Mouse (Mus musculus): ENCODE results near the gene Etv2. TPM values are rescaled to one million over a fixed set of nuclear protein-coding genes. Genes with fewer than 3 reads are reported as not detected.

The Etv2 gene
- total and polyA plus RNA-seq, 3 experiments: not detected

DNA sequence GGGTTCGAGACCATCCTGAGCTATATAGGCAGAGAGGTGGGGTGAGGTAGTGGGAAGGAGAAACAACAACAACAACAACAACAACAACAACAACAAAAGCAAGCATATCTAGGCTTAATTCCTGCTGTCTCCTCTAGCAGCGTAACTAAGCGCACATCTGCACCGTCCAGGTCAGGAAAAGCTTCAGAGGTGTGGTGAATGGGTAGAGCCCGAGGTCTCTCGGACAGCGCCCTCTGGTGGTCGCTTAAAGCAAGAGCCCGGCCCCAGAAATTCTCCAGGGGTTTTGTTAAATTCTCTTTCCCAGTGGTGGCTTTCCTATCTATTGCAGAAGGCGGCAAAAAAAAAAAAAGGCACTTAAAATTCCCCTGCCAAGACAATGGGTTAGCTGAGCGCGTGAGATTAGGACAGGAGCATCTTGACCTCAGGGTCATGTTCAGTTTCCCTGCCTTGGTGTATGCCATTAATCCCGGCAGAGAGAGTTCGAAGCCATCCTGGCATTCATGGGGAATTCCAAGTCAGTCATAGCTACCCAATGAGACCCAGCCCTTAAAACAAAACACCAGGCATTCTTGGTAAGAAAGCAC lies 22.0 kb downstream of the Etv2 start:
- peak; percentile 62 for DNase-seq

GRCm38 (mm10) chr7:30612654-30613402 lies 22.8 kb downstream of the Etv2 start, which contains the start of gene Upk1a:
Upk1a (minus strand) TSS chr7:30612847.
- no peak for DNase-seq

DNA sequence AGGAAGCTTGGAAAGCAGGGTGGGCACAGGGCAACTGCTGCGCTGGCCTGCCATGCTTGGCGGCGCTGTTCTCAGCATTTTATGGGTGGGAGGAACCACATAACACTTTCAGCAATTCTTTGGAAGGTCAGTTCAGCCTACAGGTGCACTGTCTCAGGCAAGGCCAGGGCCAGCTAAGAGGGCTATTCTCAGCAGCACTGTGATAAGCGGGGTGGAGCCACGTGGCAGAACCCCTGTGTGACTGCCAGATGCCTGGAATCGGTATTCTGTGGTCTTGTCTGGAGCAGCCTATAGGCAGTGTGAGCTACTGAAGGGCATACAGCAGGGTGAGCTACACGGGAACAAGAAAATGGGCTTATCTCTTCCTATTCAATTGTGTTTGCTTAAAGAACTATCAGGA lies 25.6 kb downstream of the Etv2 start:
- DNase-seq: no peak

DNA sequence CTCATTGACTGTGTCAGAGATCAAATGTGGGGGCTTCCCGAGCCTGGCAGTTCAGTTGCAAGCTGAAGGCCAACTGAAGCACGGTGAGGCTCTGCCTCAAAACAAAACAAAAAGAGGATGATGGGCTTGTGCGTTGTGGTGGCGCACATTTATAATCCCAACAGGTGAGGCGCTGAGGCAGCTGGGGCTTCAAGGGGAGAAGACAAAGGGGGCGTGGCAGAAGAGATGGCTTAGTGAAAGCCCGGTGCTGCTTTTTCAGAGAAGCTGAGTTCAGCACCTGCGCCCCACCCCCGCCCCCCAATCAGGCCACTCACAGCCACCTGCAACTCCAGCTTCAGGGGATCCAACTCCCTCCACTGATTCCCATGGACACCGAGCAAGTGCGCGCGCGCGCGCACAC lies 27.2 kb downstream of the Etv2 start:
- no peak for DNase-seq

DNA sequence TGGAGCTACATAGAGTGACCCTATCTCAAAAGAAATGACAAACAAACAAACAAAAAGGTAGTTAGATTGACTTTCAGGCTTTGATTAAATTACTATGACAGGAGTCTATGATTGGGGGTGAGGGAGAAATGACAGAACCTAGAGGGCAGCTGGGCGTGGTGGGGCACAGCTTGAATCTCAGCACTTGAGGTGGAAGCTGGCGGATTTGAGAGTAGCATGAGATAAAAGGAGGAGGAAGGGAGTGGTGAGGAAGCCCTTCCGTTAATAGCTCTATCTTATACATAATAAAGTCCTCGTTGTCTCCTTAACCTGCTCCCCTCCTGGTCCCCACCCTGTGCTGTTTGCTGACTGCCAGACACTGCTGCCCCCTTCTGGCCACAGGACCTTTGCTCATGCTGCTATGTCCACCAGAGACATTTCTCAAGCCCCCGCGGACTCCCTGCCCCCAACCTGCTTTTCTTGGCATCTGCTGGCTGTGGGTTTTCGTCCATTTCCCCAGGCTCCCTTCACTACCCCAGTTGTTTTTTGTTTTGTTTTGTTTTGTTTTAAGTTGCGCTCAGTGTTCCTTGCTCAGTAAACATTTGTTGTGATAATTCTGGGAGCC lies 27.8 kb downstream of the Etv2 start:
- peak; percentile 48 for DNase-seq

DNA sequence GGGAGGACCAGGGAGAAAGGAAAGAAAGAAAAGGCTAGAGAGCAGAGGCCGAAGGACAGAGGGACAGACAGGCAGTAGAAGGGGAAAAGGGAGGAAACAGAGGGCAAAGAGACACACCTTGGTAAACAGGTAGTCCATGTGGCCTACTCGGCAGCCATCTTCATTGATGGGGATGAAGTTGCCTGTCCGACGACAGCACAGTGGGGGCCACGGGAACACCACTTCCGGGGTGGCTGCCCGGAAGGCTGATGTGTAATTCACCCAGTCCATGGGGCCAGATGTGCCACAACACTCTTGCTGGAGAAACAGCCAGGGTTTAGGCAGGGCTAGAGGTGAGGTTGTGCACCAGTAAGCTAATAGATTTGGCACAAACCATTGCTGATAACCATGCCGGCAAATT lies 30.7 kb downstream of the Etv2 start:
- DNase-seq: no peak

GRCm38 (mm10) chr7:30604424-30604823 lies 31.2 kb downstream of the Etv2 start:
- no peak for DNase-seq

GRCm38 (mm10) chr7:30602583-30602982 lies 33.1 kb downstream of the Etv2 start:
- DNase-seq: no peak

GRCm38 (mm10) chr7:30600651-30601050 lies 35.0 kb downstream of the Etv2 start:
- DNase-seq: no peak

GRCm38 (mm10) chr7:30599933-30600353 lies 35.7 kb downstream of the Etv2 start:
- peak; percentile 95 for DNase-seq

GRCm38 (mm10) chr7:30598786-30599185 lies 36.9 kb downstream of the Etv2 start, which contains the start of gene Zbtb32:
Zbtb32 (minus strand) TSS chr7:30598909.
- no peak for DNase-seq

GRCm38 (mm10) chr7:30596811-30597210 lies 38.8 kb downstream of the Etv2 start:
- no peak for DNase-seq

DNA sequence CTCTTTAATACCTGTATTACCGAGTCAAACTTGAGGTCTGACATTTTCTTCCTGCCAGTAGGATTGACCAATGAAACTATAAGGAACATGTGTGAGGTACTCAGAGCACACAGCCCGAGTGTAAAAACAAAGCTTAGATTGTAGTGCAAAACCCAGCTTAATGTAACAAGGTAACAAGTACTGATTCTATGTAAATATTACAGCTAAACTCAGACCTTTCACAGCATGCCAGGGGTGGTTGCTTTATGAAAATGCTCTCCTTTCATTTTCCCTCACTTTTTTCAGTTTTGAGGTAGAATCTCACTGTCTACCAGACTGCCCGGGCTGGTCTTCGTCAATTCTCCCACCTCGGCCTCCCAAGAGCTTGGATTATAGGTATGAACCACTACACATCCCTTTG lies 39.6 kb downstream of the Etv2 start:
- DNase-seq: no peak

DNA sequence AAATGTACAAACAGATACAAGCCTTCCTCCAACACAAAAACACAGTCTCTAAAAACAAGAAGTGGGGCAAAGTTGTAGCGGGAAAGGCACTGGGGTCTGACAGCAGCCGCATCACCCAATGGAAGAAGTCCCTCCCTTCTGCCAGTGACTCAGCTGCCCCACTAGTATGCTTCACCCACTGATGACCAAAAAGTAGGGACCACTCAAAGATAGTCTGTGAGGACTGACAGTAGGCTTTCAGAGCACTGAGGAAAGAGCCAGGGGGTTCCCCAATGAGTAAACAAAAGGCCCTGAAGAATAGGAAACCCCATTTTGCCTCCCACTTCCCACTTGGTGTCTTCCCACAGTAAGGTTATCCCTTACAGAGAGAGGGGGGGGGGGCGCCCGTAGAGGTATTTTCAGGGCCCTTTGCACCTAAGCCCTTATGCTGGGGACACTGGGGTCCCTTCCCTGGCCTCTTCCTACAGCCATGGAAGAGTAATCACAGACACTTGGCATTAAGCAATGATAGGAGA lies 41.1 kb downstream of the Etv2 start:
- DNase-seq: no peak

GRCm38 (mm10) chr7:30593579-30594509 lies 41.8 kb downstream of the Etv2 start:
- DNase-seq: no peak

- DNase-seq: peak; percentile 60
Observed at GRCm38 (mm10) chr7:30592772-30593423, 42.8 kb downstream of the Etv2 start.

DNA sequence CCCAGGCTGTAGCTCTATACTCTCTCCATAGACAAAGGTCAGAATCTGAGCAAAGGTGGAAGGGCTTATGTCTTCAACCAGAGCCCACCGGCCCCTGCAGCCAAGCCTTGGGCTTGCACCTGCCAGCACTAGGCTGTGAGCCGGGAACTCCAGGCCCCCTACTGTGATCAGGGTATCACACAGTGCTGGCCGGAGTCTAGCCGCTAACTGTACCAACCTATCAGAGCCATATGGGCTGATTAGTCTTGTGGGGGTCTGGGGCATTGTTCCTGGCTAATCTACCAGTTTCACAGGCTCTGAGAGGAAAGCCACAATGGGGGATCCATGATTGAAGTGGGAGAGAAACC lies 44.1 kb downstream of the Etv2 start:
- no peak for DNase-seq

GRCm38 (mm10) chr7:30590927-30591604 lies 44.6 kb downstream of the Etv2 start:
- peak; percentile 49 for DNase-seq

- peak; percentile 87 for DNase-seq
Observed at GRCm38 (mm10) chr7:30589435-30590301, 46.0 kb downstream of the Etv2 start.
